Mouse (Mus musculus) erythroid progenitor cell, adult 5-6 weeks (primary cell): Measurements from ENCODE around the gene Mknk2. TPM values are rescaled to one million over a fixed set of nuclear protein-coding genes. Genes with fewer than 3 reads are reported as not detected.

ENCODE experiments used
- ATAC-seq: replicated peaks from 2 replicates; pipeline ENCODE4 v1.8.0; 2016; ENCODE audit warnings: moderate number of reproducible peaks, mild to moderate bottlenecking, moderate TSS enrichment, inconsistent platforms; ENCODE audit not compliant: poor library complexity, low FRiP score, severe bottlenecking
- total RNA-seq, 2 experiments: library from RNA; stranded (forward) in 1 of 2; stranded (reverse) in 1 of 2; fragments of 150-400 nt in 1 of 2; fragments of 186-747, 209-891 nt in 1 of 2; gene quantifications; 2 replicates each; pipeline versions ENCODE4 v1.2.3 to v1.2.4; 2015 to 2017; ENCODE audit warnings: low replicate concordance in 2 of 2

The Mknk2 gene
- total RNA-seq, 2 experiments from 2014 or later = 49.4 to 83.0 TPM

- ATAC-seq = no peak
Measured at GRCm38 (mm10) chr10:80671936-80672690, 5.8 kb downstream of the Mknk2 start.

GRCm38 (mm10) chr10:80671251-80671650, 6.7 kb downstream of the Mknk2 start:
- ATAC-seq = no peak

- no peak for ATAC-seq
Measured at GRCm38 (mm10) chr10:80670531-80670930, 7.4 kb downstream of the Mknk2 start.

GRCm38 (mm10) chr10:80669737-80670485, 8.0 kb downstream of the Mknk2 start:
- ATAC-seq = no peak

- ATAC-seq = no peak
Measured at GRCm38 (mm10) chr10:80669018-80669417, 8.9 kb downstream of the Mknk2 start.

GRCm38 (mm10) chr10:80668614-80669013, 9.3 kb downstream of the Mknk2 start:
- ATAC-seq = no peak

GRCm38 (mm10) chr10:80666837-80667412, 11.0 kb downstream of the Mknk2 start:
- no peak for ATAC-seq

GRCm38 (mm10) chr10:80665981-80666733, 11.8 kb downstream of the Mknk2 start:
- ATAC-seq = no peak

GRCm38 (mm10) chr10:80665459-80665858, 12.5 kb downstream of the Mknk2 start:
- ATAC-seq = no peak

- ATAC-seq = no peak
Measured at GRCm38 (mm10) chr10:80665016-80665380, 12.9 kb downstream of the Mknk2 start.

GRCm38 (mm10) chr10:80664197-80665015, 13.5 kb downstream of the Mknk2 start:
- ATAC-seq = peak; percentile 86

- no peak for ATAC-seq
Measured at GRCm38 (mm10) chr10:80663485-80664196, 14.3 kb downstream of the Mknk2 start.

GRCm38 (mm10) chr10:80661149-80661548, 16.8 kb downstream of the Mknk2 start:
- ATAC-seq = no peak

GRCm38 (mm10) chr10:80659213-80659612, 18.7 kb downstream of the Mknk2 start:
- peak; percentile 52 for ATAC-seq

- peak; percentile 81 for ATAC-seq
Measured at GRCm38 (mm10) chr10:80658841-80659202, 19.1 kb downstream of the Mknk2 start.

- ATAC-seq = no peak
Measured at GRCm38 (mm10) chr10:80658194-80658840, 19.6 kb downstream of the Mknk2 start.

- ATAC-seq = peak; percentile 49; the same call in 1 of the 2 replicates
Measured at GRCm38 (mm10) chr10:80656863-80657623, 20.9 kb downstream of the Mknk2 start, which contains the start of gene Btbd2. Gene Btbd2, minus strand, starts transcription at chr10:80657071.
